Mouse (Mus musculus) neural tube, embryonic 10.5 days (tissue): Measurements from ENCODE around the gene Tmem255b.
A peak's percentile ranks its signal among the peaks of the same experiment; 100 is the strongest.

ENCODE experiments used
- DNase-seq: peaks from one replicate; pipeline ENCODE4 v3.0.0-alpha.2; 2017; ENCODE audit warnings: low spot score; ENCODE audit errors: extremely low spot score

Gene Tmem255b

DNA sequence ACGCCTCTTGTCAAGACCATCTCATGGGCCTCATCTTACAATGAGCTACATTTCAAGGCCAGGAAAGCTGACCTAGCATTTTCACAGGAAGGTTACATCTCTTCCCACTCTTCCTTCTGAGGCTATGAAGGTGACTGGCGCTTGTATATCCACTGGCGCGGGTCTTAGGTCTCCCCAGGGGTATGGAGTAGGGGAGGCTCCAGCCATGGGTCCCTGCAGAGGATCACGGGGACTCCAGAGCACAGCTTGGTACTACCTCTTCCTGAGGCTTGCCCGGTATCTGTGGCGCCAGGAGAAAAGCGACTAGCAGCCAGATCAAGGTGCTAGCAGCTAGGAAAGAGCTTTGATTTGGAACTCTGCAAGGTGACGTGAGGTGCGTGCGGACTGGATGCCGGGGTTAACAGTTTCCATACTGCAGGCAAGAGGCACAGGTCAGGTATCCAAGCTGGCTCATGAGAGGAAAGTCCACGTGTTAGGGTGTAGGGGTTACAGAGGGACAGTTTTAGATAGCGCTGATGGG lies 56.6 kb downstream of the Tmem255b start:
- no peak for DNase-seq

DNA sequence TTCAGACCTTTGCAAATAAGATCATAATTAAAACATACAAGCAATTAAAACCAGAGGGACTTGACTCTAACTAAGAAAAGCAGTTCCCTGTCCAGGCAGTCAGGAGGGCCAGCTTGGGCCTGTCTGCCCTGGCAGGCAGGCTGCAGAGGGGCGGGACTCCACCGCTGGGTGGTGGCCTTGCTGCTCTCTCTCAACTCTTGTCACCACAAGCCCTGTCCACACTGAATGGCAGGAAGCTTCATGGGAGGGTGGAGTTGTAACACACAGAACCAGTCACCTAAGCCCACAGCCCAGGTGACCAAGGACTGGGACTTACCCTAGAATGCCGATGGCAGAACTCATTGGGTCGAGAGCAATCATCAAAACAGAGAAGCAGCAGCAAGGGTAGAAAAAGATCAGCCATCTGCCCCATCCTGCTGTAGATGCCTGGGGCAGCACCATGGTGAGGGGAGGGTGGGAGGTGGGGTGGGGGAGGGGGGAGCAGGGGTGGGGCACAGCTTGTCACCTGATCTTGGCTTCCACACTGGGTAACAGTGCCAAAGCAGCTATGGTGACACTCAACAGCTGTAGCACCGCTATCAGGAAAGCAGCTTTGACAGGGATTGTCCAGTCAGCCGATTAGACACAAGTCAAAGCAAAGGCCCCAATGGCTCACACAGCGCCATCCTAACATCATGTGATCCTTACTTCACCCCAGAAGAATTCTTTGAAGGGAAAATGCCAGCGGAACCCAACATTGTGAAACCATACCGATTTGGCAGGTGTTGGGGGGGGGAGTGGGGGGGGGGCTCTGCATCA lies 57.4 kb downstream of the Tmem255b start:
- DNase-seq, result no peak

DNA sequence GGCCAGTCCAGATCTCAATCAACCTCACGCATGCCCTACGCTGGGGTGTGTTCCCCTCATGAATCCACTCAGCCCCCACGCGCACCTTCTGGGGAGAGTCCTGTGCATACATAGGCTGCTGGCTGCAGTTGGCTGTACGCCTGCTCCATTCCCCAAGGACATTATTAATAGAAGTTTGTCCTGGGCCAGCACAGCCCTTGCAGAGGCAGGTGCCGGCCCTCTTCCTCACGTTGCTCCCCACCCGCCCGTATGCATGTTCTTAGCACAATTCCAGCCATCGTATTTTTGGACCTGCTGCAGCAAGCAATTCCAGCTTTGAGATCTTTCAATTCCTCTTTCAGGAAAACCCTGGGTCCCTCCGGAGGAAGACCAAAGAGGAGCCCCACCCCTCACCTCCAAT lies 58.0 kb downstream of the Tmem255b start:
- no peak for DNase-seq

DNA sequence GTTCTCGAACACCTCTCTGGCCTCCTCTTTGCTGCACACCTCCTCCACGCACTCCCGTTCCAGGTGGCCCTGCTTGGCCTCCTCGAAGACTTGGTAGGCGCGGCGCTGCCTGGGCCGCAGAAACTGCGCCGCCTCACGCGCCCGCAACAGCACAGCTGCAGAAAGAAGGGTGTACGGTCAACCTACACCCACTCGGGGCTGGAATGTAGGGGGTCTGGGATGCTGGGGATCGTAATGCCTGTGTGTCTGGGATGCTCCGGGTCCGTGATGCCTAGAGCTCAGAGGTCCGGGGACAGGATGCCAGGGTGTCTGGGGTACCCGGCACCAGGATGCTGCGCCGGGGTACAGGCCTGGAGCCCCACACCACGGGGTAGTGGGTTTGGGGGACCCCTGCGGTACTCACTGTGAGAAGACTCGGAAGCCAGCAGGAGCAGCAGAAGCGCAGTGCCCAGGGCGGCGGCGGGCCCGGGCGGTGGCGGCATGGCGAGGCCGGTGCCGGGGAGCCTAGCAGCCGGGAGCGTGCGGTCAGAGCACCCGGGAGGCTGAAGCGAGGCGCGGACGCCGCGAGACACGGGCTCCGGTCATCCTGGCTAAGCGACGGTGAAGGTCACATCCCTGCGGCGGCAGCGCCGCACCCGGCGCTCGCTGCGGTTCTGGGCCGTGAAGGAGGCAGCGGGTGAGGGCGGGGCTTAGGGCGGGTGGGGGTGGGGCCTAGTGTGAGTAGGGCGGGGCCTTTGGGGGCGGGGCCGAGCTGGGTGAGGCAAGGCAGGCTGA lies 59.1 kb downstream of the Tmem255b start, which contains the start of gene Gas6:
Gene Gas6, minus strand, starts transcription at position 633 of the 774 bp plus-strand sequence.
- DNase-seq, result peak; percentile 68

DNA sequence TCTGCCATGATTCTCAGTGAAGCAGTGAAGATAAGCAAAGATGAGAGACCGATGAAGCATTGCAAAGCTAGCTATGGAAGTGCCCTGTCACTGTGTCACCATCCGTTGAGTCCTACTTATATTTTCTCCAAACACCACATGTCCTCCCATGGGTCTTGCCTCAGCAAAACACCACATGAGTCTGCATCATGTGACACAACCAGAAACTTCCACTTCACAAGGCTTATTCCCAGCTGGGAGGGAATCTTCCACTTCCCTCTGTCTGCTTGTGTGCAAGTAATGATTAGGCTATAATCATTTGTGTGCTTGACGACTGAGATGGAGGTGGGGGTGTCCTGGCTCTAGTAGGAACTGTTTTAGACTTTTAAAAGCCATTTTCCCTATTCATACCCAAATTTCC lies 66.2 kb downstream of the Tmem255b start:
- DNase-seq, result no peak

DNA sequence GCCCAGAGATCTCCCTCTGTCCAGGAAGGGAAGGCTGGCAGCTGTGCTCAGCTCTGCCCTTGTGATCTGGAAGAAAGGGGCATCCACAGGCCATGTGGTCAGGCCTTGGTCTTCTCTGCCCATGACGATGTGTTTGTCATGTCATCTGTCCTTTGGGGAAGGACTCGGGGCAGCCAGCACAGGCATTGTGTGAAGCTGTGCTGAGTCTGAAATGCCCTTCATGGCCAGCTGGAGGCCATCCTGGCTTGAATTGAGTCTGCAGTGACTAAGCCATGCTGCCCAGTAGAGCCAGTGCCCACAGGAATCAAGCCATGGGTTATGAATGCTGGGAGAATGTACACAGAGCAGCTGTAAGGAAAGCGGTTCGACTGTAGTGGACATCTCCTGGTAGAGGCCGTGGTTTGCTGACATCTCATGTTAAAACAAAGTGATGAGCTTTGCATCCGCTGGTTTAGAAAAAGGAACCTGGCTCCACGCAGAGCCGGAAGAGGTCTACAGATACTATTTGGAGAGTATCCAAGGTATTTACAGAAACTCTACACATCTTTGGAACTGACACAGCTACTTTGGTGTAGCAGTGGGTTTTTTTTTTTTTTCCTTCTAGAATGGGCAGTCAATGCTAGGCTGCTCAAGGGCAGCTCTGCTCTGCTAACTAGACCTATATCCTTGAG lies 69.1 kb downstream of the Tmem255b start:
- no peak for DNase-seq

DNA sequence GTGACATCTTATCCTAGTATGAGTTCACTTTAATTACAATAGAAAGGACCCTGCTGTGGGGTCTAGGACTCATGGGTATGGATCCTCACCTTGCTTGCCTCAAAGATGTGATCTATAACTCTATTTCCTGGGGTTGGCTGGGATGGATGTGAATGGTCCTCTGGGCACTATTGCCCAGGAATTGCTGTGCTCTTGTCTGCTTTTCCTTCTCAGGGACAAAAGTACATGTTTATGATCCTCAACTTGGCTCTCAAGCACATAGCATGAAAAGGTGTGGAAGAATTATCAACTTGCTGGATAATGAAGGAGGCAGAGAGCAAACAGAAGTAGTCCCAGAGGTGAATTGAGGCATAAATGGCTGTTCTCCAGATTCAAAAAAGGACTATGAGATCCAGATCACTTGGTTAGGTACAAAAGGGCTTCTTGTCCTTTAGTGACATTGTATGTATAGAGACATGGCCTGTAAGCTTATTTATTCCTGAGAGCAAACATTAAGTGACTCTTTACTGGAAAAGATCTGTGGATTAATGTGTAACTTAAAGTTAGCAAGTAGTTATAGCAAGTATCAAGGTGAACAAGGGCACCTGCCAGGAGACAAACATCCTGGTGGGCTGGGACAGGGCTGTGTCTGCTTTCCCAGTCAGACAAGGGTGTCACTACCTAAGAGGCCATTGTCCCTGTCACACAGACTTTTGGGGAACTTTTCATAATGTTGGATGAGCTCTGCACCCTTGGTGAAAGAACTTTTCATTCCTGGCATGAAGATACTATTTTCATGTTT lies 70.1 kb downstream of the Tmem255b start:
- no peak for DNase-seq

DNA sequence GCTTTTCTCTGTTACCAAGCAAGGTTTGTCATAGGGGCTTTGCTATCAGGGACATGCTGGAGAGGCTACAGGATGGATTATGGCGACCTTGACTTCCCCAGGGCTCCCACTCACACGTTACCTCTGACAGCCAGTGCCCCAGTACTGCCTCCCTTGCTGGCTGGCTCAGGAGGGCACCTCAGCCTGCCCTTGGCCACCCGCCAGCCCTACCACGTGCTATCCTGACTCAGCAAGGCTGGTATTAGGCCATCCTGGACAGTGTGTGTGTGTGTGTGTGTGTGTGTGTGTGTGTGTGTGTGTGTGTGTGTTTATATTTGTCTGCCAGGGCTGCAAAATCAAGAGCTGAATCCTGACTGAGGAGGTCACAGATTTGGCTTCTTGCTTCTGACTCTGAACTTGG lies 71.9 kb downstream of the Tmem255b start:
- DNase-seq, result no peak

DNA sequence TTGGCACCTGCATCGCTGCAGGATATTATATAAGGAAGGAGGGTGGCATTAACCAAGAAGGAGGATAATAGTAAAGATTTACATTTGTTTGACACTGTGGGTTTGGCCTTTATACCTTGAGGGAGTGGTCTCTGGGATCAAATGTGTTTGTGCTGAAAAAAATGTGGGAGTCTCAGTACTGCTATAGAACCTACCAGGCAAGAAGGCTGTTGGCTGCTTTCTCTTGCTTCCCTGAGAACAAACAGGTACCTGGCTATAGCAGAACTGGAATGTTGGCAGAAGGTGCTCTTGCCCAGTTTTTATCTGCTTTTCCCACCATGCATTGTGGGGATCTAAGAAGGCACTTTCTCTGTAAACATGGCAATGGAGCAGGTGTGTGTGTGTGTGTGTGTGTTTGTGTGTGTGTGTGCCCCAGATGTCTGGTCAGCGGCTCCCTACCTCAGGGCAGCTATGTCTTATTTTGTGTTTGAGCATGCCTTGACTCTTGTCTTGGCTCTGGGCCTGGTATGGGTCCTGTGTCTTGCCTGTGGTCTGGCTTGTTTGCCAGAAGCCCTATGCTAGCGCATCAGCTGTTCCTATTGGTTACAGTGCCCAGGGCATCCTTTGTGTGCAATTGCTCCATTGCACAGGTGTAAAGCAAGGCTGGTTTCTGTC lies 72.4 kb downstream of the Tmem255b start:
- no peak for DNase-seq

DNA sequence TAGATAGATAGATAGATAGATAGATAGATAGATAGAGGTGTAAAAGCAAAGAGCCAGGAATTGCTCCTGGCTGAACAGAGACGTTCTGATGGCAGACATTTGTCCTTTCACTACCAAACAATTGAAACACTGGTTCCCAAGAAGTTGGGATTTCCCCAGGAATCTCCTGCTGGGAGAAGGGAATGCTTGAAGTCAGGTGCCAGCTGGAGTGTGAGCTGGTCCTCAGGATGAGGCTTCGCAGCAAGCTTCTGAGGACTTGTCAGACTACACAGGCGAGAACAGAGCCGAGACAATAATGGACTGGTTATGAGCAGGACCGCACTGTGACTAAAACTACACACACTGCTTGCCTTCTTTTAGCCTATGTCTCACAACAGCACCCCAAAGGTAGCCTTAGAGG lies 77.0 kb downstream of the Tmem255b start:
- no peak for DNase-seq

DNA sequence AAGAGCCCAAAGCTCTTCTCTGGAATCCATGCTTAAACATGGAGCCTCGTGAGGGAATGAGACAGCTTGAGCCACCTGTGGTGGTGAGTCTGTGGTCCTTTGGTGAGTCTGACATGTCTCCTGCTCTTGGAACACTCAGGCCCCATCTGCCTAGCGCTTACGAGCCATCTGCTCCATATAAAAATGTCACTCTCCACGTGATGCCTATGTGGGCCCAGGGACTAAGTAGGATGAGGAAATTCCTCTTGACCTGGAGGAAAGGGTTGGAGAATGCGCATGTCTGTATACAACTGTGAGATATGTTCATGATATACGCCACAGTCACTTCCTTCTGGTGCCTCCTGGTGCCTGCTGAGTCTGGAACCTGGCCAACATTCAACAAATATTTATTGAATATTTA lies 77.7 kb downstream of the Tmem255b start:
- DNase-seq, result no peak

DNA sequence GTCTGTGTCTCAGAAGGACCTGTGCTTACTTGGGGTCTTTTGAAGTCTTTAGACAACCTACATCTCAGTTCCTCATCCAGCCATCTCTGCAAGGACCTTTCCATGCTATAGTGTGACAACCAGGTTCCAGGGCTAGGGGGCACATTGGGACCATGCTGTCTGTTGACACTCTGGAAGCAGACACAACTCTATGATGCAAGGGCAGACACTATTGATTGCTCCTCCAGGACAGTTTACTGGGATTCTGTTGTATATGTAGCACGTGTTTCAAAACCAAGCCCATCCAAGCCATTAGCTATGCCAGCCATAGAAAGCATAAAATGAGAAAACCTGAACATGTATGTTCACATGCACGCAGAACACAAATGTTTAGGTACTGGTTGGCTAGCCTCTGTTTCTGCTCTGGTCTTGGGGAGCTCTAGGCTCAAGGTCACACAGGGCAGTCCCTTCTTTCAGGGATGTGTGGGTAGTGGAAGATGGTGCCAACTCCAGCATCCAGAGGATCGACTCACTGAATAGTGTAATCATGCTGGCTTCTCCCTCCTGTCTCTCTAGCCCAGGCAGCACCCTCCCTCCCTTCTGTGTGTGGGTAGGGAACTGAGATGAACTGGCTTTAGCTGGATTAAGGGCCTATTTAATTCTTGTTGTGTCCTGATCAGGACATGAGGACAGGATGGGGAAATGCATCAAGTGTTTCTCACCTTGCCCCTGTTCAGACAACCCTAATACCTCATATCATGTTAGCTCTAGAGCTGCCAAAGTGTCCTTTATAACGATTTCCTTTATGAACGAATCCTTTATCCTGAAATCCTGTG lies 78.8 kb downstream of the Tmem255b start:
- no peak for DNase-seq

DNA sequence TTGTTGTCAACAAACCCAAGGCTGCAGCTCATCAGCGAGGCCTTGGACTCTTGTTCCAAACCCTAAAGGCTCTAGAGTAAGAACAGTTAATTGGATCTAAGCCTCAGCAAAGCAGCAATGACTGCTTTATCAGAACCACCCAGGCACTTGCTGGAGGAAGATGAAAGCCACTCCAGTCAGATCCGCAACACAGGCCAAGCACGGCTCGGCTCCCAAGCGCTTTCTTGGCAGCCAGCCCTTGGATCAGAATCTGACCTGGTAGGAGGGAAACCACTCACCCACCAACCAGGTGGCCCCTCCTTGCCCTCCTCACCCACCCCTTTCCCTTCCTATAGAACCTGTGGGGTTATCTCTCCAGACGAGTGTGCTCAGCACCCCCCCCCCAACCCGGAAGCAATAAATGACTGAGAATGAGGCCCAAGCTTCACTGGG lies 81.0 kb downstream of the Tmem255b start:
- no peak for DNase-seq

DNA sequence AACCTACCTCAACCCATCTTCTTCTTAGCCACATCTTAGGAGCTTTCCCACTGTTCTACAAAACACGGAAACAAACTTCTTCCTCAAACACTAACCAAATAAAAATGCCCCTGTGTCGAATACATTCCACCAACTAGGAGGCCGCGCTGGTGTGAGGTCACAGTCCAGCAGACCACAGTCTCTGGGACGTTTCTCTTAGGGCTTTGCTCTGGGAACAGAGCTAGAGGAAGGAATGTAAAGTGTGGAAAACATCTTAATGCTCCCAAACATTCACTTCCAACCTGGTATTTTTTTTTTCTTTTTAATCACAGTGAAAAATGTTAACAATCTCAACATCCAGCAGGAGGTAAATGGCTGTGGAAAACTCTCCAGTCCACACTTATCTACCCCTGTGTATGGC lies 81.7 kb downstream of the Tmem255b start:
- no peak for DNase-seq

DNA sequence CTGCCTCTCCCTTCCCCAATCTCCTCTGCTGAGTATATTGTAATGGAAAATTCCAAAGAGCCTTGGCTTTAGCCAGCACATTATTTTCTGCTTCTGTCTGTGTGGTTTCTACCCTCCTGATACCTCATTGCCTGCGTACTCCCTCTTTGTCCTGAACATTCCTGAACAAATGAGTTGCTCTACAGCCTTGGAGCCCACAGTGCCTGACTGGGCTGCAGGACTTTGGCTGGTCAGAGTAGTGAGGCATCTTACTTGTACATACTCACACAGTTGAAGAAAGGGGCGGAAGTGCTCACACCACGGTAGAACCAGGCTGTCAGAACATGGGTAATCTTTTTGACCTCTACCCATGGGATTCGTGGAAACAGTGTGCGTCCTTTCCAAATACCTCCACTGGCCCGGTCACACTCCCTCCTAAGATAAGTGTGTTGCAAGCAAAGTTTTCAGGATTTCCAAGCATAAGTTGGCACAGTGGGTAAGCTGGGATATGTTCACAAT lies 82.3 kb downstream of the Tmem255b start:
- no peak for DNase-seq
